Mouse (Mus musculus) mesoderm, embryonic 11.5 days (tissue): ENCODE measurements around the gene Gnai3.

Experiments
- DNase-seq: peaks from one replicate; pipeline ENCODE4 v3.0.0-alpha.2; 2012; ENCODE audit warnings: low read depth, low spot score

Gnai3 gene

GRCm38 (mm10) chr3:108164091-108164490 lies 18.1 kb upstream of the Gnai3 start:
- DNase-seq, result no peak

- no peak for DNase-seq
These were observed 12.6 kb upstream of the Gnai3 start for GRCm38 (mm10) chr3:108158383-108159037.

- DNase-seq, result no peak
These were observed 8.7 kb upstream of the Gnai3 start, which contains the start of gene Gpr61 for GRCm38 (mm10) chr3:108154656-108155055. Gene Gpr61 (minus strand): TSS chr3:108154882.

- DNase-seq, result no peak
These were observed 6.3 kb upstream of the Gnai3 start for GRCm38 (mm10) chr3:108152290-108152689.

- peak; percentile 94 for DNase-seq
These were observed 1.7 kb upstream of the Gnai3 start for GRCm38 (mm10) chr3:108147386-108148235.

- DNase-seq, result no peak
These were observed 725 bp upstream of the Gnai3 start for GRCm38 (mm10) chr3:108146671-108147070.

- DNase-seq, result no peak
These were observed 5.2 kb downstream of the Gnai3 start for GRCm38 (mm10) chr3:108140786-108141185.

GRCm38 (mm10) chr3:108139113-108139512 lies 6.8 kb downstream of the Gnai3 start:
- DNase-seq, result no peak

- DNase-seq, result no peak
These were observed 11.2 kb downstream of the Gnai3 start for GRCm38 (mm10) chr3:108134701-108135100.

GRCm38 (mm10) chr3:108132484-108132883 lies 13.5 kb downstream of the Gnai3 start:
- no peak for DNase-seq

- DNase-seq, result no peak
These were observed 14.1 kb downstream of the Gnai3 start for GRCm38 (mm10) chr3:108131821-108132220.

GRCm38 (mm10) chr3:108131216-108131615 lies 14.7 kb downstream of the Gnai3 start:
- DNase-seq, result no peak

- DNase-seq, result no peak
These were observed 16.1 kb downstream of the Gnai3 start for GRCm38 (mm10) chr3:108129804-108130203.

GRCm38 (mm10) chr3:108129367-108129766 lies 16.6 kb downstream of the Gnai3 start:
- DNase-seq, result no peak

- DNase-seq, result no peak
These were observed 17.4 kb downstream of the Gnai3 start for GRCm38 (mm10) chr3:108128520-108128919.

- no peak for DNase-seq
These were observed 19.6 kb downstream of the Gnai3 start for GRCm38 (mm10) chr3:108126327-108126726.

GRCm38 (mm10) chr3:108124131-108124530 lies 21.8 kb downstream of the Gnai3 start:
- no peak for DNase-seq

- no peak for DNase-seq
These were observed 22.7 kb downstream of the Gnai3 start for GRCm38 (mm10) chr3:108123242-108123641.

GRCm38 (mm10) chr3:108121101-108121500 lies 24.8 kb downstream of the Gnai3 start:
- DNase-seq, result no peak

- no peak for DNase-seq
These were observed 28.5 kb downstream of the Gnai3 start for GRCm38 (mm10) chr3:108117465-108117864.

- no peak for DNase-seq
These were observed 32.2 kb downstream of the Gnai3 start for GRCm38 (mm10) chr3:108113591-108114289.

GRCm38 (mm10) chr3:108112666-108113065 lies 33.3 kb downstream of the Gnai3 start:
- DNase-seq, result no peak
